Mouse (Mus musculus): ENCODE data around the gene Dot1l.
"Not testable (repeated sequence)": the region's sequence is repeated elsewhere in the genome, so short reads cannot be mapped to it uniquely, and the experiment has no call there.

Dot1l gene

GRCm38 (mm10) chr10:80814800-80815199 lies 59.8 kb downstream of the Dot1l start:
- DNase-seq = no peak

- DNase-seq = not testable (repeated sequence)
These were observed 61.3 kb downstream of the Dot1l start for GRCm38 (mm10) chr10:80816303-80816702.

- DNase-seq = no peak
These were observed 62.2 kb downstream of the Dot1l start for GRCm38 (mm10) chr10:80817164-80817563.

GRCm38 (mm10) chr10:80817955-80818354 lies 62.9 kb downstream of the Dot1l start:
- not testable (repeated sequence) for DNase-seq

GRCm38 (mm10) chr10:80818599-80819281 lies 63.7 kb downstream of the Dot1l start:
- DNase-seq = no peak

- no peak for DNase-seq
These were observed 64.4 kb downstream of the Dot1l start for GRCm38 (mm10) chr10:80819406-80819805.

- no peak for DNase-seq
These were observed 67.0 kb downstream of the Dot1l start for GRCm38 (mm10) chr10:80821991-80822390.

- no peak for DNase-seq
These were observed 67.5 kb downstream of the Dot1l start for GRCm38 (mm10) chr10:80822528-80822927.

GRCm38 (mm10) chr10:80823316-80823715 lies 68.3 kb downstream of the Dot1l start:
- no peak for DNase-seq

- DNase-seq = no peak
These were observed 69.0 kb downstream of the Dot1l start for GRCm38 (mm10) chr10:80823847-80824643.

- no peak for DNase-seq
These were observed 69.8 kb downstream of the Dot1l start for GRCm38 (mm10) chr10:80824827-80825226.

- peak; percentile 100 for DNase-seq
These were observed 71.4 kb downstream of the Dot1l start, which contains the start of gene Oaz1 for GRCm38 (mm10) chr10:80826151-80827062. TSS of gene Oaz1 (plus strand) at chr10:80826656.

- no peak for DNase-seq
These were observed 72.3 kb downstream of the Dot1l start for GRCm38 (mm10) chr10:80827063-80827869.

GRCm38 (mm10) chr10:80827870-80828420 lies 72.9 kb downstream of the Dot1l start:
- DNase-seq = no peak

GRCm38 (mm10) chr10:80828587-80828986 lies 73.6 kb downstream of the Dot1l start:
- not testable (repeated sequence) for DNase-seq

- no peak for DNase-seq
These were observed 74.6 kb downstream of the Dot1l start for GRCm38 (mm10) chr10:80829359-80830278.

GRCm38 (mm10) chr10:80831136-80831535 lies 76.1 kb downstream of the Dot1l start:
- no peak for DNase-seq

GRCm38 (mm10) chr10:80832818-80833217 lies 77.8 kb downstream of the Dot1l start:
- no peak for DNase-seq

GRCm38 (mm10) chr10:80835617-80836016 lies 80.6 kb downstream of the Dot1l start:
- DNase-seq = no peak

- DNase-seq = no peak
These were observed 82.0 kb downstream of the Dot1l start for GRCm38 (mm10) chr10:80836949-80837379.

- no peak for DNase-seq
These were observed 82.8 kb downstream of the Dot1l start for GRCm38 (mm10) chr10:80837827-80838226.

Data from layer of hippocampus, adult 9-11 months (tissue).